Mouse (Mus musculus) thymus, adult 2 months (tissue): Measurements from ENCODE around the gene Tmem131l.

Source experiments
- CTCF ChIP-seq: fragments of 200-500 bp; IDR thresholded peaks from 2 replicates; pipeline ENCODE4 v1.5.1; 2012; ENCODE audit warnings: mild to moderate bottlenecking, control low read depth, low read length, moderate library complexity, borderline replicate concordance; ENCODE audit not compliant: control insufficient read depth, poor library complexity, insufficient read depth; ENCODE audit errors: extremely low read depth
- POLR2A ChIP-seq: fragments of 200-500 bp; IDR thresholded peaks from 2 replicates; pipeline ENCODE4 v1.6.1; 2012; ENCODE audit warnings: mild to moderate bottlenecking, low read length, control low read depth, moderate library complexity; ENCODE audit not compliant: control insufficient read depth, poor library complexity, insufficient read depth; ENCODE audit errors: extremely low read depth

GRCm38 (mm10) chr3:83869776-83870175 is 170.2 kb downstream of the Tmem131l start:
- TF ChIP-seq CTCF = no peak
- no peak for TF ChIP-seq POLR2A
